Mouse (Mus musculus) hindbrain, embryonic 14.5 days (tissue): Measurements from ENCODE around the gene Mtm1. TPM values are rescaled to one million over a fixed set of nuclear protein-coding genes. Genes with fewer than 3 reads are reported as not detected.
A peak's percentile ranks its signal among the peaks of the same experiment; 100 is the strongest.

Source experiments
- ATAC-seq: fragments of 200-750 bp; cut with Nextera tagmentation; 2 replicates; pipeline ENCODE4 v1.8.0; 2017; ENCODE audit warnings: moderate number of reproducible peaks, mild to moderate bottlenecking, moderate TSS enrichment, moderate library complexity; ENCODE audit not compliant: low FRiP score
- DNase-seq: peaks from one replicate; pipeline ENCODE4 v3.0.0-alpha.2; 2015; ENCODE audit warnings: low spot score
- H3K27ac ChIP-seq: fragments of 300-500 bp; sonication (generic); 2 replicates; pipeline ENCODE4 v1.5.1; 2014; ENCODE audit warnings: mild to moderate bottlenecking, moderate library complexity
- H3K27me3 ChIP-seq: fragments of 300-500 bp; sonication (generic); 2 replicates; pipeline ENCODE4 v1.6.1; 2014; ENCODE audit warnings: mild to moderate bottlenecking, low read length, mixed read lengths; ENCODE audit not compliant: control insufficient read depth, insufficient read depth
- H3K36me3 ChIP-seq: fragments of 300-500 bp; sonication (generic); replicated peaks from 2 replicates; pipeline ENCODE4 v1.6.1; 2014; ENCODE audit not compliant: control insufficient read depth, insufficient read depth
- H3K4me1 ChIP-seq: fragments of 300-500 bp; sonication (generic); replicated peaks from 2 replicates; pipeline ENCODE4 v1.6.1; 2014; ENCODE audit warnings: antibody characterized with exemption, low read length, mixed read lengths; ENCODE audit not compliant: control insufficient read depth, insufficient read depth
- H3K4me2 ChIP-seq: fragments of 300-500 bp; sonication (generic); replicated peaks from 2 replicates; pipeline ENCODE4 v1.6.1; 2014; ENCODE audit warnings: mild to moderate bottlenecking, moderate library complexity
- H3K4me3 ChIP-seq: fragments of 300-500 bp; sonication (generic); replicated peaks from 2 replicates; pipeline ENCODE4 v1.5.1; 2014; ENCODE audit warnings: mild to moderate bottlenecking, low read length
- H3K9ac ChIP-seq: fragments of 300-500 bp; sonication (generic); 2 replicates; pipeline ENCODE4 v1.6.1; 2014
- H3K9me3 ChIP-seq: fragments of 300-500 bp; sonication (generic); 2 replicates; pipeline ENCODE4 v1.6.1; 2016; ENCODE audit warnings: low read length; ENCODE audit not compliant: control insufficient read depth
- WGBS: fragments of 180-500 bp; shearing (Covaris S2); extraction: QIAGEN DNeasy Blood & Tissue Kit; methylation state at CpG from one replicate; pipeline ENCODE4 v1.1.7; 2014; 5-methylcytosine and 5-hydroxymethylcytosine counted together
- polyA plus RNA-seq: library from polyadenylated mRNA; unstranded; fragments of >200 nt; fragmentation: Nextera tagmentation; extraction: Ambion mirVana; gene quantifications from 2 replicates; pipeline ENCODE4 v1.2.1, GENCODE M21; 2014

The Mtm1 gene
- polyA plus RNA-seq, 1 experiment from 2014 or later: 5.9 TPM

- ATAC-seq: no peak
- no peaks in the 10 kb centered on the region for H3K9me3 ChIP-seq
- H3K36me3 ChIP-seq: no peaks in the 10 kb centered on the region
- no peak overlapping the region for H3K4me3 ChIP-seq
- H3K27ac ChIP-seq: no peak overlapping the region
- H3K4me2 ChIP-seq: no peak overlapping the region
- H3K4me1 ChIP-seq: no peaks in the 10 kb centered on the region
- no peak overlapping the region for H3K9ac ChIP-seq
- 98% methylated on average over 4 of the region's 4 CpGs for WGBS
- no peaks in the 10 kb centered on the region for H3K27me3 ChIP-seq
- DNase-seq: no peak
Observed at GRCm38 (mm10) chrX:71260857-71261256, 50.3 kb downstream of the Mtm1 start.

GRCm38 (mm10) chrX:71264316-71264715 is 53.7 kb downstream of the Mtm1 start:
- WGBS: 77% methylated on average over 2 of the region's 2 CpGs
- no peak overlapping the region for H3K27ac ChIP-seq

GRCm38 (mm10) chrX:71268972-71269371 is 58.4 kb downstream of the Mtm1 start:
- H3K9ac ChIP-seq: no peak overlapping the region
- H3K4me3 ChIP-seq: no peak overlapping the region
- no peaks in the 10 kb centered on the region for H3K36me3 ChIP-seq
- H3K27me3 ChIP-seq: no peaks in the 10 kb centered on the region
- no peaks in the 10 kb centered on the region for H3K9me3 ChIP-seq
- no peaks in the 10 kb centered on the region for H3K4me1 ChIP-seq
- ATAC-seq (no peak), DNase-seq (no peak)
- 84% methylated on average over 1 of the region's 1 CpGs for WGBS
- H3K4me2 ChIP-seq: no peak overlapping the region
- no peak overlapping the region for H3K27ac ChIP-seq

More at GRCm38 (mm10) chrX:71264316-71264715, 53.7 kb downstream of the Mtm1 start:
- no peak overlapping the region for H3K4me3 ChIP-seq
- no peaks in the 10 kb centered on the region for H3K36me3 ChIP-seq
- H3K9ac ChIP-seq: no peak overlapping the region
- no peaks in the 10 kb centered on the region for H3K9me3 ChIP-seq
- no peaks in the 10 kb centered on the region for H3K27me3 ChIP-seq
- DNase-seq (no peak), ATAC-seq (no peak)
- H3K4me2 ChIP-seq: no peak overlapping the region
- H3K4me1 ChIP-seq: no peaks in the 10 kb centered on the region

DNA sequence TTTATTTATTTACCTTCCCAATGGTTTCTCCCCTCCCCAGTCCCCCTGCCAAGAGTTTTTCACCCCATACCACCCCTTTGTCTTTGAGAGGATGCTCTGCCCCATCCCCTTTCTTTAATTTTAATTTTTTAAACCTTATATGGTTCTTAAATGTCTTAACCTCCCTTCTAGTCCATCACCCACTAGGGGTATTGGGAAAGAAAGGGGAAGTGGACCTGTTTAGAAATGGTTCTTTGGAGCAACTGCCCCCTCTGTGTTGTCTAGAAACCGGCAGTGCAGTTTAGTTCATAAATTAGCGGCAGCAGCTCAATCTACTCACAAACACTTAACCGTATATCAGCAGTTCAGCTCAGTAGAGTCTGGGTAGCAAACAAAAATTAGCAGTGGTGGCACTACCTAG is 63.6 kb downstream of the Mtm1 start:
- no peaks in the 10 kb centered on the region for H3K9me3 ChIP-seq
- DNase-seq (no peak), ATAC-seq (no peak)
- 96% methylated on average over 3 of the region's 3 CpGs for WGBS
- H3K4me1 ChIP-seq: no peaks in the 10 kb centered on the region
- H3K36me3 ChIP-seq: no peaks in the 10 kb centered on the region
- no peak overlapping the region for H3K4me2 ChIP-seq
- H3K27ac ChIP-seq: no peak overlapping the region
- no peak overlapping the region for H3K9ac ChIP-seq
- H3K27me3 ChIP-seq: no peaks in the 10 kb centered on the region
- no peak overlapping the region for H3K4me3 ChIP-seq

DNA sequence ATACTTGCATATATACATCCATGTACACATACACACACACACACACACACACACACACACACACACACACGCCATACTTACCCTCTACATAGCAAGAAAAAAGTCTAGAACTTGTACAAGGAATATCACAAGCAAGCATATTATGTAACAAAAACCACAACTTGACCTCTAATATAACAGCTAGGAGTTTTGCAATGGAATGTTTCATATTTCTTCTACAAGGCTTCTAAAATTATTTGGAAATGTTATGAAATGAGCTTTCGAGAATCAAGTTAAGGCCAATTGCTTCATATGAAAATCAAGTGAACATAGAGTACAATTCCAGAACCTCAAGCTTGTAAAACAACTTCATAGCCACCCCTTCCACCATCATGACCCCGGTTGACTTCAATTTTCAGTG is 74.9 kb downstream of the Mtm1 start:
- no peaks in the 10 kb centered on the region for H3K36me3 ChIP-seq
- H3K27me3 ChIP-seq: no peaks in the 10 kb centered on the region
- H3K9me3 ChIP-seq: no peaks in the 10 kb centered on the region
- no peak overlapping the region for H3K4me3 ChIP-seq
- H3K9ac ChIP-seq: no peak overlapping the region
- no peak overlapping the region for H3K27ac ChIP-seq
- no peaks in the 10 kb centered on the region for H3K4me1 ChIP-seq
- no peak for ATAC-seq
- DNase-seq: no peak
- WGBS: 92% methylated on average over 3 of the region's 3 CpGs
- H3K4me2 ChIP-seq: no peak overlapping the region

- H3K36me3 ChIP-seq: no peaks in the 10 kb centered on the region
- no peak overlapping the region for H3K4me2 ChIP-seq
- no peak overlapping the region for H3K9ac ChIP-seq
- no peak for ATAC-seq
- no peaks in the 10 kb centered on the region for H3K9me3 ChIP-seq
- no peak overlapping the region for H3K27ac ChIP-seq
- 93% methylated on average over 7 of the region's 7 CpGs for WGBS
- no peaks in the 10 kb centered on the region for H3K27me3 ChIP-seq
- no peak for DNase-seq
- H3K4me3 ChIP-seq: no peak overlapping the region
- H3K4me1 ChIP-seq: no peaks in the 10 kb centered on the region
Observed at GRCm38 (mm10) chrX:71287088-71287487, 76.5 kb downstream of the Mtm1 start.

GRCm38 (mm10) chrX:71294191-71294590 is 83.6 kb downstream of the Mtm1 start:
- ATAC-seq (no peak), DNase-seq (no peak)
- H3K36me3 ChIP-seq: no peaks in the 10 kb centered on the region
- WGBS: 71% methylated on average over 2 of the region's 2 CpGs
- H3K9me3 ChIP-seq: no peaks in the 10 kb centered on the region
- no peaks in the 10 kb centered on the region for H3K4me1 ChIP-seq
- H3K9ac ChIP-seq: no peak overlapping the region
- H3K4me3 ChIP-seq: no peak overlapping the region
- no peak overlapping the region for H3K4me2 ChIP-seq
- no peaks in the 10 kb centered on the region for H3K27me3 ChIP-seq
- H3K27ac ChIP-seq: no peak overlapping the region

- no peaks in the 10 kb centered on the region for H3K27me3 ChIP-seq
- no peaks in the 10 kb centered on the region for H3K36me3 ChIP-seq
- WGBS: 87% methylated on average over 2 of the region's 2 CpGs
- H3K4me3 ChIP-seq: no peak overlapping the region
- no peak overlapping the region for H3K4me2 ChIP-seq
- no peaks in the 10 kb centered on the region for H3K4me1 ChIP-seq
- H3K9ac ChIP-seq: no peak overlapping the region
- DNase-seq (no peak), ATAC-seq (no peak)
- H3K9me3 ChIP-seq: no peaks in the 10 kb centered on the region
- H3K27ac ChIP-seq: no peak overlapping the region
Observed at GRCm38 (mm10) chrX:71296005-71296404, 85.4 kb downstream of the Mtm1 start.

GRCm38 (mm10) chrX:71302148-71302547 is 91.6 kb downstream of the Mtm1 start:
- Histone ChIP-seq H3K4me2 (no peak overlapping the region), H3K9ac (no peak overlapping the region), H3K4me3 (no peak overlapping the region), H3K27me3 (no peaks in the 10 kb centered on the region), H3K9me3 (no peaks in the 10 kb centered on the region), H3K4me1 (no peaks in the 10 kb centered on the region), H3K36me3 (no peaks in the 10 kb centered on the region), H3K27ac (no peak overlapping the region)
- ATAC-seq (no peak), DNase-seq (no peak)
- WGBS: 89% methylated on average over 5 of the region's 5 CpGs

- 34% methylated on average over 8 of the region's 8 CpGs for whole genome bisulfite sequencing
- ATAC-seq: no peak
Observed at GRCm38 (mm10) chrX:71311229-71311628, 100.7 kb downstream of the Mtm1 start.

More at GRCm38 (mm10) chrX:71311229-71311628, 100.7 kb downstream of the Mtm1 start:
- H3K4me1 ChIP-seq: no peaks in the 10 kb centered on the region
- H3K36me3 ChIP-seq: no peaks in the 10 kb centered on the region
- DNase-seq: peak; percentile 62
- no peak overlapping the region for H3K4me3 ChIP-seq
- H3K9ac ChIP-seq: no peak overlapping the region
- no peak overlapping the region for H3K27ac ChIP-seq
- H3K27me3 ChIP-seq: no peaks in the 10 kb centered on the region
- no peaks in the 10 kb centered on the region for H3K9me3 ChIP-seq
- H3K4me2 ChIP-seq: no peak overlapping the region
